Mouse (Mus musculus): ENCODE results near the gene Igsf11. TPM values are rescaled to one million over a fixed set of nuclear protein-coding genes. Genes with fewer than 3 reads are reported as not detected.

The Igsf11 gene
- total and polyA plus RNA-seq, 2 experiments, result 9.5 to 14.8 TPM

DNA sequence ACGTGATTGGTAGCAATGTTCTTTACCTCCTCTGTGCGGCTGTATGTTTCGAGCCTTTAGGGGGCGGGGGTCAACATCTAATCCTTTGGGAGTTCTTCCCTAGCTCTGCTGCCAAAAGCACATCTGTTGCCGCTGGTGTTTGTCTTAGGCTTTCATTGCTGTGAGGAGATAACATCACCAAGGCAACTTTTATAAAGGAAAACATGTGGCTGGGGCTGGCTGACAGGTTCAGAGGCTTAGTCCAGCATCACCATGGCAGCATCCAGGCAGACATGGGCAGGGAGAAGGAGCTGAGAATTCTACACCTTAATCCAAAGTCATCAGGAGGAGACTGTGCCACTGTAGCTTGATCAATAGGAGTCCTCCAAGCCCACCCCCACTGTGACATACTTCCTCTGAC lies 173.1 kb downstream of the Igsf11 start:
- Histone ChIP-seq H3K9ac (ENCODE audit: low read depth, low read length) (no peak overlapping the region), H3K27ac (replicated peaks; ENCODE audit: insufficient read depth, low read depth, low read length) (no peak overlapping the region), H3K79me2 (ENCODE audit: control insufficient read depth, insufficient read depth, low read length) (no peaks in the 10 kb centered on the region), H3K27me3 (ENCODE audit: control insufficient read depth, insufficient read depth, low read length) (0 out of 2 replicates have a peak, but pooled peaks cover 3% of the 10 kb centered on the region), H3K36me3 (ENCODE audit: control insufficient read depth, insufficient read depth, low read length) (no peaks in the 10 kb centered on the region), H3K4me3 (ENCODE audit: insufficient read depth, low read depth, low read length) (no peak overlapping the region), H3K4me1 (ENCODE audit: control insufficient read depth, insufficient read depth, low read length) (no peaks in the 10 kb centered on the region; the same call in 1 of the 2 replicates)
- TF ChIP-seq CTCF (IDR thresholded peaks at IDR 0.05; ENCODE audit: low read depth, low read length) (no peak), POLR2A (IDR thresholded peaks at IDR 0.05; ENCODE audit: extremely low read depth, insufficient read depth, low read length) (no peak)
- 28% methylated on average over 5 of the region's 5 CpGs for WGBS
- DNase-seq (ENCODE audit: extremely low read depth, low read depth, low spot score), result no peak

DNA sequence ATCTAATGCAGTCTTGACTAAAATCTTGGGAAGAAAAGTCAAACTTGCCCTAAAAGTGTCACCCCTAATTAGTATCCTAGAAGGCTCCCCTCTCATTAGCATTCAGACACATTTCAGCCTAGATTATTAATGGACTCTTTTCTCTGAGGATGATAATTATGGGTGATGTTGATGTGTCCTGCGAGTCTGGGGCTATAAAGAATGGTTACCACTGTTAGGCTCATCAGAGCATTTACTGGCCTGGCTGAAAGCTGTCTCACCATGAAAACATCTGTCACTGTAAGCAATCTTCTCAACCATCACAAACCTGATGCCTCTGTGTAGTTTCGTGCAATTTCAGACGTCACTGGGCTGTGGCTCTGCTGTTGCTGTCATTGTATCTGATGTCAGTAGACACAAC lies 179.0 kb downstream of the Igsf11 start:
- Histone ChIP-seq H3K4me3 (ENCODE audit: insufficient read depth, low read depth, low read length) (no peak overlapping the region), H3K4me1 (ENCODE audit: control insufficient read depth, insufficient read depth, low read length) (no peaks in the 10 kb centered on the region), H3K27ac (replicated peaks; ENCODE audit: insufficient read depth, low read depth, low read length) (no peak overlapping the region), H3K27me3 (ENCODE audit: control insufficient read depth, insufficient read depth, low read length) (no peaks in the 10 kb centered on the region), H3K79me2 (ENCODE audit: control insufficient read depth, insufficient read depth, low read length) (no peaks in the 10 kb centered on the region), H3K36me3 (ENCODE audit: control insufficient read depth, insufficient read depth, low read length) (no peaks in the 10 kb centered on the region), H3K9ac (ENCODE audit: low read depth, low read length) (no peak overlapping the region)
- 72% methylated on average over 3 of the region's 3 CpGs for WGBS
- DNase-seq (ENCODE audit: extremely low read depth, low read depth, low spot score), result no peak
- TF ChIP-seq POLR2A (IDR thresholded peaks at IDR 0.05; ENCODE audit: extremely low read depth, insufficient read depth, low read length), result no peak
- no peak for TF ChIP-seq CTCF (IDR thresholded peaks at IDR 0.05; ENCODE audit: low read depth, low read length)

Other genes with a start within 250 kb of the Igsf11 start
- 3.0 and 3.4 TPM in 2 replicates for gene Arhgap31, start 179.4 kb upstream of the Igsf11 start, total RNA-seq (2014; rRNA removed)
- 1.0 and 1.4 TPM in 2 replicates for gene Arhgap31, start 179.4 kb upstream of the Igsf11 start, polyA plus RNA-seq (2012; rRNA removed)
- 1.3 and 1.6 TPM in 2 replicates for gene B4galt4, start 150.4 kb upstream of the Igsf11 start, total RNA-seq (2014; rRNA removed)
- 0.44 and 0.54 TPM in 2 replicates for gene B4galt4, start 150.4 kb upstream of the Igsf11 start, polyA plus RNA-seq (2012; rRNA removed)
- 0.13 and 0.18 TPM in 2 replicates for gene Upk1b, start 92.3 kb upstream of the Igsf11 start, total RNA-seq (2014; rRNA removed)
- gene Upk1b, start 92.3 kb upstream of the Igsf11 start, polyA plus RNA-seq (2012; rRNA removed), result 0.36 and 0.37 TPM in 2 replicates
- gene 4930435E12Rik, start 63.9 kb upstream of the Igsf11 start, total RNA-seq (2014; rRNA removed), result not detected in 2 replicates
- gene 4930435E12Rik, start 63.9 kb upstream of the Igsf11 start, polyA plus RNA-seq (2012; rRNA removed), result not detected in 2 replicates

All from liver, adult 2 months (tissue).